Mouse (Mus musculus): Measurements from ENCODE around the gene 1700061G19Rik. TPM values are rescaled to one million over a fixed set of nuclear protein-coding genes. Genes with fewer than 3 reads are reported as not detected.
"Not testable (repeated sequence)": the region's sequence is repeated elsewhere in the genome, so short reads cannot be mapped to it uniquely, and the experiment has no call there.

Gene 1700061G19Rik
- total and polyA plus RNA-seq, 2 experiments from 2014 or later = 0.35 TPM; not detected in 1

GRCm38 (mm10) chr17:56896513-56897129 is 21.3 kb downstream of the 1700061G19Rik start:
- H3K9ac ChIP-seq (replicated peaks; ENCODE audit: low read length) = no peak overlapping the region
- 49% methylated on average over 6 of the region's 6 CpGs for WGBS

GRCm38 (mm10) chr17:56897630-56898195 is 22.4 kb downstream of the 1700061G19Rik start:
- peaks cover 68% of the 10 kb centered on the region for H3K36me3 ChIP-seq (ENCODE audit: insufficient read depth, low read length)
- no peak overlapping the region for H3K9ac ChIP-seq (replicated peaks; ENCODE audit: low read length)
- H3K27ac ChIP-seq = no peak overlapping the region
- H3K9me3 ChIP-seq (ENCODE audit: low read length) = no peaks in the 10 kb centered on the region
- ATAC-seq (peak; percentile 69), DNase-seq (ENCODE audit: low spot score) (peak; percentile 79)
- H3K4me2 ChIP-seq (ENCODE audit: low read depth, low read length) = no peak overlapping the region
- WGBS = 78% methylated on average over 7 of the region's 7 CpGs
- peak; percentile 97 for TF ChIP-seq CTCF (IDR thresholded peaks at IDR 0.05; ENCODE audit: low read depth)
- no peak overlapping the region for H3K4me3 ChIP-seq (ENCODE audit: low read length)
- no peaks in the 10 kb centered on the region for H3K4me1 ChIP-seq (ENCODE audit: insufficient read depth, low read length)
- no peaks in the 10 kb centered on the region for H3K27me3 ChIP-seq (ENCODE audit: insufficient read depth, low read length)

More at GRCm38 (mm10) chr17:56896513-56897129, 21.3 kb downstream of the 1700061G19Rik start:
- H3K27me3 ChIP-seq (ENCODE audit: insufficient read depth, low read length) = no peaks in the 10 kb centered on the region
- no peak overlapping the region for H3K4me3 ChIP-seq (ENCODE audit: low read length)
- H3K4me2 ChIP-seq (ENCODE audit: low read depth, low read length) = no peak overlapping the region
- DNase-seq (ENCODE audit: low spot score) (peak; percentile 48), ATAC-seq (peak; percentile 50)
- TF ChIP-seq CTCF (IDR thresholded peaks at IDR 0.05; ENCODE audit: low read depth) = no peak
- peaks cover 68% of the 10 kb centered on the region for H3K36me3 ChIP-seq (ENCODE audit: insufficient read depth, low read length)
- H3K9me3 ChIP-seq (ENCODE audit: low read length) = no peaks in the 10 kb centered on the region
- H3K27ac ChIP-seq = no peak overlapping the region
- H3K4me1 ChIP-seq (ENCODE audit: insufficient read depth, low read length) = no peaks in the 10 kb centered on the region

GRCm38 (mm10) chr17:56902698-56903097 is 27.4 kb downstream of the 1700061G19Rik start:
- no peak overlapping the region for H3K4me3 ChIP-seq (ENCODE audit: low read length)
- H3K36me3 ChIP-seq (ENCODE audit: insufficient read depth, low read length) = peaks cover 42% of the 10 kb centered on the region; the same call in 1 of the 2 replicates
- DNase-seq (ENCODE audit: low spot score) (no peak), ATAC-seq (no peak)
- H3K27me3 ChIP-seq (ENCODE audit: insufficient read depth, low read length) = no peaks in the 10 kb centered on the region
- WGBS = 70% methylated on average over 5 of the region's 5 CpGs
- H3K9me3 ChIP-seq (ENCODE audit: low read length) = no peaks in the 10 kb centered on the region
- no peak for TF ChIP-seq CTCF (IDR thresholded peaks at IDR 0.05; ENCODE audit: low read depth)
- no peak overlapping the region for H3K9ac ChIP-seq (replicated peaks; ENCODE audit: low read length)
- 0 out of 2 replicates have a peak, but pooled peaks cover under 1% of the 10 kb centered on the region for H3K4me1 ChIP-seq (ENCODE audit: insufficient read depth, low read length)
- no peak overlapping the region for H3K4me2 ChIP-seq (ENCODE audit: low read depth, low read length)
- no peak overlapping the region for H3K27ac ChIP-seq

- Histone ChIP-seq H3K27ac (no peak overlapping the region), H3K4me1 (ENCODE audit: insufficient read depth, low read length) (0 out of 2 replicates have a peak, but pooled peaks cover 7% of the 10 kb centered on the region), H3K9me3 (ENCODE audit: low read length) (no peaks in the 10 kb centered on the region), H3K4me3 (ENCODE audit: low read length) (no peak overlapping the region), H3K9ac (replicated peaks; ENCODE audit: low read length) (no peak overlapping the region), H3K4me2 (ENCODE audit: low read depth, low read length) (no peak overlapping the region), H3K36me3 (ENCODE audit: insufficient read depth, low read length) (peaks cover 26% of the 10 kb centered on the region; the same call in 1 of the 2 replicates), H3K27me3 (ENCODE audit: insufficient read depth, low read length) (no peaks in the 10 kb centered on the region)
- no peak for TF ChIP-seq CTCF (IDR thresholded peaks at IDR 0.05; ENCODE audit: low read depth)
- DNase-seq (ENCODE audit: low spot score) = no peak
- WGBS = 90% methylated on average over 3 of the region's 3 CpGs
- no peak for ATAC-seq
Measured at GRCm38 (mm10) chr17:56906166-56906565, 30.9 kb downstream of the 1700061G19Rik start.

GRCm38 (mm10) chr17:56907096-56907495 is 31.8 kb downstream of the 1700061G19Rik start:
- peaks cover 22% of the 10 kb centered on the region; the same call in 1 of the 2 replicates for H3K36me3 ChIP-seq (ENCODE audit: insufficient read depth, low read length)
- H3K4me2 ChIP-seq (ENCODE audit: low read depth, low read length) = no peak overlapping the region
- H3K4me1 ChIP-seq (ENCODE audit: insufficient read depth, low read length) = 0 out of 2 replicates have a peak, but pooled peaks cover 7% of the 10 kb centered on the region
- no peaks in the 10 kb centered on the region for H3K9me3 ChIP-seq (ENCODE audit: low read length)
- no peak overlapping the region for H3K9ac ChIP-seq (replicated peaks; ENCODE audit: low read length)
- WGBS = 91% methylated on average over 5 of the region's 5 CpGs
- ATAC-seq (no peak), DNase-seq (ENCODE audit: low spot score) (no peak)
- no peak for TF ChIP-seq CTCF (IDR thresholded peaks at IDR 0.05; ENCODE audit: low read depth)
- no peak overlapping the region for H3K27ac ChIP-seq
- no peak overlapping the region for H3K4me3 ChIP-seq (ENCODE audit: low read length)
- H3K27me3 ChIP-seq (ENCODE audit: insufficient read depth, low read length) = no peaks in the 10 kb centered on the region

GRCm38 (mm10) chr17:56907887-56908286 is 32.6 kb downstream of the 1700061G19Rik start:
- H3K4me2 ChIP-seq (ENCODE audit: low read depth, low read length) = no peak overlapping the region
- H3K36me3 ChIP-seq (ENCODE audit: insufficient read depth, low read length) = peaks cover 14% of the 10 kb centered on the region; the same call in 1 of the 2 replicates
- TF ChIP-seq CTCF (IDR thresholded peaks at IDR 0.05; ENCODE audit: low read depth) = no peak
- H3K9ac ChIP-seq (replicated peaks; ENCODE audit: low read length) = no peak overlapping the region
- WGBS = 40% methylated on average over 9 of the region's 9 CpGs
- no peak for ATAC-seq
- no peak for DNase-seq (ENCODE audit: low spot score)
- H3K4me1 ChIP-seq (ENCODE audit: insufficient read depth, low read length) = 0 out of 2 replicates have a peak, but pooled peaks cover 7% of the 10 kb centered on the region
- H3K9me3 ChIP-seq (ENCODE audit: low read length) = no peaks in the 10 kb centered on the region
- H3K4me3 ChIP-seq (ENCODE audit: low read length) = no peak overlapping the region
- 0 out of 2 replicates have a peak overlapping the region, but pooled peaks have one; percentile 7 for H3K27ac ChIP-seq
- no peaks in the 10 kb centered on the region for H3K27me3 ChIP-seq (ENCODE audit: insufficient read depth, low read length)

- H3K4me2 ChIP-seq (ENCODE audit: low read depth, low read length); H3K27ac ChIP-seq; H3K4me1 ChIP-seq (ENCODE audit: insufficient read depth, low read length); H3K4me3 ChIP-seq (ENCODE audit: low read length); ATAC-seq; DNase-seq (ENCODE audit: low spot score); H3K9ac ChIP-seq (replicated peaks; ENCODE audit: low read length); H3K9me3 ChIP-seq (ENCODE audit: low read length); H3K27me3 ChIP-seq (ENCODE audit: insufficient read depth, low read length); H3K36me3 ChIP-seq (ENCODE audit: insufficient read depth, low read length): not testable (repeated sequence)
- WGBS = 59% methylated on average over 2 of the region's 2 CpGs
Measured at GRCm38 (mm10) chr17:56909764-56910163, 34.5 kb downstream of the 1700061G19Rik start.

All from hindbrain, postnatal 0 days (tissue).